Mouse (Mus musculus) liver, embryonic 12.5 days (tissue): Measurements from ENCODE around the gene Ebf3. TPM values are rescaled to one million over a fixed set of nuclear protein-coding genes. Genes with fewer than 3 reads are reported as not detected.

Experiments
- ATAC-seq: fragments of 200-750 bp; cut with Nextera tagmentation; 2 replicates; pipeline ENCODE4 v1.8.0; 2017; ENCODE audit warnings: moderate number of reproducible peaks, mild to moderate bottlenecking, moderate library complexity
- H3K27ac ChIP-seq: fragments of 300-500 bp; sonication (generic); 2 replicates; pipeline ENCODE4 v1.5.1; 2016; ENCODE audit warnings: mild to moderate bottlenecking
- H3K27me3 ChIP-seq: fragments of 300-500 bp; sonication (generic); replicated peaks from 2 replicates; pipeline ENCODE4 v1.6.1; 2016; ENCODE audit warnings: mild to moderate bottlenecking, moderate library complexity
- H3K36me3 ChIP-seq: fragments of 300-500 bp; sonication (generic); 2 replicates; pipeline ENCODE4 v1.6.1; 2016; ENCODE audit warnings: mild to moderate bottlenecking, moderate library complexity
- H3K4me1 ChIP-seq: fragments of 300-500 bp; sonication (generic); 2 replicates; pipeline ENCODE4 v1.6.1; 2016
- H3K4me2 ChIP-seq: fragments of 300-500 bp; sonication (generic); 2 replicates; pipeline ENCODE4 v1.6.1; 2016; ENCODE audit warnings: mild to moderate bottlenecking, moderate library complexity
- H3K4me3 ChIP-seq: fragments of 300-500 bp; sonication (generic); 2 replicates; pipeline ENCODE4 v1.5.1; 2016; ENCODE audit warnings: mild to moderate bottlenecking, moderate library complexity
- H3K9ac ChIP-seq: fragments of 300-500 bp; sonication (generic); 2 replicates; pipeline ENCODE4 v1.6.1; 2016; ENCODE audit warnings: mild to moderate bottlenecking, moderate library complexity
- H3K9me3 ChIP-seq: fragments of 300-500 bp; sonication (generic); replicated peaks from 2 replicates; pipeline ENCODE4 v1.6.1; 2016; ENCODE audit warnings: mild to moderate bottlenecking, moderate library complexity
- WGBS: fragments of 180-500 bp; shearing (Covaris S2); methylation state at CpG from one replicate; pipeline ENCODE4 v1.1.7; 2016; ENCODE audit not compliant: insufficient replicate concordance; 5-methylcytosine and 5-hydroxymethylcytosine counted together
- polyA plus RNA-seq: library from polyadenylated mRNA; unstranded; fragments of >200 nt; fragmentation: Nextera tagmentation; extraction: Ambion mirVana; gene quantifications from 2 replicates; pipeline ENCODE4 v1.2.1, GENCODE M21; 2016

Ebf3 gene
- polyA plus RNA-seq, result 0.07 and 0.10 TPM in 2 replicates

DNA sequence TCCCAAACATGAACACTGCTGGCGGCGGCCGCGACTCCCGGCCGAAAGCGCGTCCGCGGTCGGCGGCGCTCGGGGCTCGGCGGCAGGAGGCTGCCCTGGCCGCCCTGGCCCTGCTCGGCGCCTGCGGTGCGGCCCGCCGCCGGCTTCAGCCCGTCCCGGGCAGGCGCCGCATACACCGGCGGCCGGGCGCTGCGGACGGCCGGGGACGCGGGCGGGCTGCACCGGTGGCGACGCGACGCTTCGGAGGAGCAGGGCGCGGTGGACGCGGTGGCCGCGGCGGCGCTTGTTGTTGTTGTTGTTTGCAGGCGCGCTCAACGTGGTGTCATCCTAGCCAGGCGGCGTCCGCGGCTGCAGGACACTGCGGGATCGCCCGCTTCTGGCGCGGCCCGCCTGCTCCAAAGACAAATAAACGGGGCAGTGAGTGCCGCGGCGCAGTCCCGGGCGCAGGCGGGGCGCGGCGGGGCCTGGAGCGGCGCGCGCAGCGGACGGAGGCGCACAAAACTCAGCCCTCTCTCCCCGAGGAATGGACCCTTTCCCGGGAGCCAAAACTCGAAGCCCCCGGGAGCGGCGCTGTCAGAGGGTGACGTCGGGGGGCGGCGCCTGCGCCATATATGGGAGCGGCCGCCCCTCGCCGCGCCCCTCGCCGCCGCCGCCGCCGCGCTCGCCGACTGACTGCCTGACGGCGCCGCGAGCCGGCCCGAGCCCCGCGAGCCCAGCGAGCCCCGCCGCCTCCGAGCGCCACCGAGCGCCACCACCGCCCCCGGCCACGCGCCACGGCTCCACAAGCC is at the start of gene Ebf3:
TSS of gene Ebf3 (minus strand) at position 542 of the 788 bp plus-strand sequence.
- peaks cover 100% of the 10 kb centered on the region for H3K27me3 ChIP-seq
- no peaks in the 10 kb centered on the region for H3K9me3 ChIP-seq
- H3K9ac ChIP-seq, result no peak within 1 kb of the TSS
- H3K4me2 ChIP-seq, result peak within 1 kb of the TSS; percentile 78
- no peaks in the 10 kb centered on the region for H3K36me3 ChIP-seq
- under 1% methylated on average over 107 of the region's 127 CpGs for WGBS
- H3K4me1 ChIP-seq, result peaks cover 24% of the 10 kb centered on the region
- H3K27ac ChIP-seq, result no peak within 1 kb of the TSS
- peak; percentile 65 for ATAC-seq
- H3K4me3 ChIP-seq, result peak within 1 kb of the TSS; percentile 56

DNA sequence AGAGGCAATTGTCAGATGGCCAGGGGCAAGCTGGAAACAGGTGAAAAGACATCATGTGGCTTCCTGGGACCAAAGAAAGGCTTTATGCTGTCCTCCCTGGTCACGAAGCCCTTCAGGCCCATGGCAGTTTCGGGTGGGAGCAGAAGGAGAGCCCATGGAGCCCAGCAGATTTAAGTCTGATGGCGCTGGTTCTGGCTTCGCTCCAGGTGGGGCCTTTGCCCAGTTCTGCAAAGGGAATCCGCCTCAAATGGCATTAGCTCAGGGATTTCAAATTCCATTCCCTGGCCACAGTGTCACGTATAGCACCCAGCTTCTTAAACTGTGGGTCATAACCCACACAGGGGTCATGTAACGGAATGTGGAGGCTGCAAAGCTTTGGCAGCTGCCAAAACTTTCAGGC is 32.6 kb upstream of the Ebf3 start:
- H3K4me1 ChIP-seq, result no peaks in the 10 kb centered on the region
- no peak overlapping the region for H3K27ac ChIP-seq
- no peaks in the 10 kb centered on the region for H3K9me3 ChIP-seq
- no peak overlapping the region for H3K4me3 ChIP-seq
- 57% methylated on average over 7 of the region's 7 CpGs for WGBS
- no peak overlapping the region for H3K9ac ChIP-seq
- H3K36me3 ChIP-seq, result no peaks in the 10 kb centered on the region
- H3K27me3 ChIP-seq, result no peaks in the 10 kb centered on the region
- H3K4me2 ChIP-seq, result no peak overlapping the region
- ATAC-seq, result no peak

DNA sequence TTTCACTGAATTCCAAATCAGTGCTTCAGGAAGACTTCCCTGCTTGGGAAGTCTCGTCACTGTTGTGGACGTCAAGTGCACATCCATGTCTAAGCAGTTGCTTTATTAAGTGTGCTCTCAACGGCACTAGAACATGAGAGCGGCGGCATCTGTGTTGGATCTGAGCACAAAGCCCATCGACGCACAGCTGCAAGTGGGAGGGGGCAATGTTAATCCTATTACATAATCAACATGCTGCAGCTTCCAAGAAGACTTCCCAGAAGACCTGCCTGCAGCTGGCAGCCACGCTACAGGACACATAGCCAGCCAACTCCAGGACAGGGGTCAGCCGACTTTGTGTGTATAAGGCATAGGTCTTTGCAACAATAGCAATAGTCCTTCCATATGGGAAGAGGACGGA is 31.8 kb upstream of the Ebf3 start:
- H3K27me3 ChIP-seq, result no peaks in the 10 kb centered on the region
- no peak overlapping the region for H3K27ac ChIP-seq
- ATAC-seq, result no peak
- 70% methylated on average over 10 of the region's 10 CpGs for WGBS
- H3K4me2 ChIP-seq, result no peak overlapping the region
- H3K4me3 ChIP-seq, result no peak overlapping the region
- H3K9me3 ChIP-seq, result no peaks in the 10 kb centered on the region
- no peak overlapping the region for H3K9ac ChIP-seq
- H3K4me1 ChIP-seq, result no peaks in the 10 kb centered on the region
- H3K36me3 ChIP-seq, result no peaks in the 10 kb centered on the region

DNA sequence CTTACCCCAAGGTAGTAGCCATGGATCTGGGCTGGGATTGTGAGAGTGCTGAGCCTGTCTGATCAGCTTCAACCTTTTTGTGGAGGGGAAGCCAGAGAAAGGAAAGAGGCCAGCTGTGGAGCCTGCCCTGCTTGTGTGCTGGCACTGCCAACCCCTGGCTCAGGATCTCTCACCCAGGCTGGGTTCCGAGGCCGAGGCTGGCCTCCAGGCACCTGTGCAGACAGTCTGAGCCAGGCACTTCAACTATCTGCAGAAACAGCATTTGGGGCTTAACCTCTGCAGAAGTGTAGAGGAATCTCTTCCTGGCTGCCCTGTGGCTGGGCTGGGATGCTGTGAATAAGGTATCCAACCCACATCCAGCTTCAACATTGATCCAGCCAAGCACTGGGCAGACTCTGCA is 19.7 kb upstream of the Ebf3 start:
- WGBS, result 39% methylated on average over 2 of the region's 2 CpGs
- Histone ChIP-seq H3K27ac (no peak overlapping the region), H3K4me1 (no peaks in the 10 kb centered on the region), H3K36me3 (no peaks in the 10 kb centered on the region), H3K27me3 (peaks cover 33% of the 10 kb centered on the region), H3K4me3 (no peak overlapping the region), H3K9ac (no peak overlapping the region), H3K4me2 (no peak overlapping the region), H3K9me3 (no peaks in the 10 kb centered on the region)
- ATAC-seq, result no peak

DNA sequence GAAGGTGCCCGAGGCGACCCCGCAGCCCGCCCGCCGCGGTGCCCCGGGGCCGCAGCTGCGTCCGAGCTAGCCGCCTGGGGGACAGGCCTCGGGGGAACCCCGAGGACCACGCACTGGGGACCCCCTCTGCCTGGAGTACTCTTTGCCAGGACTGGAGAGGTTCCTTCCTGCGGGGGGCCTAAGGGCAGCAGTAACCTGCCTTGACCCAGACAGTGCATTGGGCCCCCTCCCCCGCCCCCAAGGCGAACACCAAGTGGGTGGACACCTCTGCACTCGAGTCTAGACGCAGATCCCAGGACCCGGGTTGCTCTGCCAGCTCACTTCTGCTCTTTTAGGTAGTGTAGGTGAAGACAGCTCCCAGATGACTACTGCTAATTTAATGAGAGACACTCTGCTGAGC is 8.7 kb upstream of the Ebf3 start:
- Histone ChIP-seq H3K27me3 (peaks cover 96% of the 10 kb centered on the region), H3K27ac (no peak overlapping the region), H3K36me3 (no peaks in the 10 kb centered on the region), H3K4me3 (peak overlapping the region; percentile 35), H3K9me3 (no peaks in the 10 kb centered on the region), H3K9ac (no peak overlapping the region), H3K4me1 (peaks cover 8% of the 10 kb centered on the region; the same call in 1 of the 2 replicates), H3K4me2 (peak overlapping the region; percentile 50)
- ATAC-seq, result no peak
- 5% methylated on average over 15 of the region's 21 CpGs for WGBS

DNA sequence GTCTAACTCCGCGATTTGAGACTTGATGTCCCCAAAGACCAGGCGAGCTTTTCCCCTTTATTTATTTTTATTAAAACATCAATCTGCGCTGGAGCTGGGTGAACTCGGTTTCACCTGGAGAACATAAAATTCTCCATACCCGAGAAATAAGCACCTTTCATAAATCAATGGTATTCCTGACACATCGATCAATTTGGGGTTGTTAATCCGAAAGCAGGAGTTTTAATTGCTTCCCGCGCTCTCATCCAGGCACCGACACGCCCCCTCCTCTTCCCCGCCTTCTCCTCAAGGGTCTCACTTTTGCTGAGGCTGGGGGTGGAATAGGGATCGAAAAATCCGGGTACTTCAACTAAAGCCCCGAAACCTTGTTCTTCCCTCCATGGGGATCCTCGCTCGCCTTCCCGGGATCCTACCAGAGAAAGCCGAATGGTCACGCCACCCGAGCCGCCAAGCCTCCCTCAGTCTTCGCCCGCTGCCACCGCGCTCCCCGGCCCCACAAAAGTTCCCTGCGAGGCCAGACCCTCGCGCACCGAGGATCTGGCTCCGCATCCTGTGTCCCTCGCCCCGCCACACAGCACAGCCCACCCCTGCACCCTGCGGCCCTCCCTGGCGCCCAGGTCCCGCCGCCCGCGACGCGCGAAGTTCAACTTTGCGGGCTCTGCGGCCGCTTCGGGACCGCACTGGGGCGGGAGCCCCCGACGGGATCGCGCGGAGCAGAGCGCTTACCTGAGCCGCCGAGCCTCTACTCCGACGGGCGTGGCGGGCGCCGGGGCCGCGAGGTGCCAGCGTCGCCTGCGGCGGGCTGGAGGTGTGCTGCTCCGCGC is 7.9 kb upstream of the Ebf3 start:
- Histone ChIP-seq H3K9me3 (no peaks in the 10 kb centered on the region), H3K4me1 (peaks cover 8% of the 10 kb centered on the region; the same call in 1 of the 2 replicates), H3K9ac (no peak overlapping the region), H3K27me3 (peaks cover 96% of the 10 kb centered on the region), H3K4me3 (peak overlapping the region; percentile 35), H3K27ac (no peak overlapping the region), H3K36me3 (no peaks in the 10 kb centered on the region), H3K4me2 (peak overlapping the region; percentile 50)
- no peak for ATAC-seq
- 2% methylated on average over 69 of the region's 72 CpGs for WGBS

DNA sequence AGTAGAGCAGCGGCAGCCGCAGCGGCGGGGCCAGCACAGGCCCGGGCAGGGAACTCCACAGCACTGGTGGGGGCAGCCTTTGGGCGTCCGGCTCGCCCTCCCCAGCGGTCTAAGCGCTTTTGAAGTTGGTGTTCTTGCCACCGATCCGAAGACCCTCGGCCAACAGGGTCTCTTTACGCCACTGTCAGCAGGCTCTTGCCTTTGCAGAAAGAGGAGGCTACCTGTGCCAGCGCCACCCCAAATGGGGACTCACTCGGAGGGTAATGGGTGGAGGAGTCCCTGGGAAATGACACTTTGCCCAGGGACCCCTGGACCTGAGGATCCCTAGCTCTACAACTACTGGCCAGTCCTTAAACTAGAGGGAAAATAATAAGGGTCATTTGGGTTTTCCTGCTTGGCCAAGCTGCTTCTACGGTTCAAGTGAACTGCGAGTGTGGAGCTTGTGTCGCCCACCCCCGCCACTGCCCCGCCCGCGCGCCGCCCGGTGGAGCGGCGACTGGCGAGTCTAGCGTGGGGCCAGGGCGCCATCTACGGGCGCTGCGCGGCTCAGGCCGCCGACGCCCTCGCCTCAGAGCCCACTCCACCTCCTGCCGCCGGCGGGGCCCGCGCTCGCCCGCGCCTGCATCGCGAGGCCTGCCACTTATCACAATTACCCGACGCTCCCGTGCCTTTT is 7.0 kb upstream of the Ebf3 start:
- no peak overlapping the region for H3K4me3 ChIP-seq
- no peak overlapping the region for H3K27ac ChIP-seq
- no peak for ATAC-seq
- no peaks in the 10 kb centered on the region for H3K9me3 ChIP-seq
- peaks cover 8% of the 10 kb centered on the region; the same call in 1 of the 2 replicates for H3K4me1 ChIP-seq
- no peak overlapping the region for H3K9ac ChIP-seq
- peak overlapping the region; percentile 16 for H3K4me2 ChIP-seq
- 1% methylated on average over 52 of the region's 52 CpGs for WGBS
- H3K36me3 ChIP-seq, result no peaks in the 10 kb centered on the region
- peaks cover 96% of the 10 kb centered on the region for H3K27me3 ChIP-seq

DNA sequence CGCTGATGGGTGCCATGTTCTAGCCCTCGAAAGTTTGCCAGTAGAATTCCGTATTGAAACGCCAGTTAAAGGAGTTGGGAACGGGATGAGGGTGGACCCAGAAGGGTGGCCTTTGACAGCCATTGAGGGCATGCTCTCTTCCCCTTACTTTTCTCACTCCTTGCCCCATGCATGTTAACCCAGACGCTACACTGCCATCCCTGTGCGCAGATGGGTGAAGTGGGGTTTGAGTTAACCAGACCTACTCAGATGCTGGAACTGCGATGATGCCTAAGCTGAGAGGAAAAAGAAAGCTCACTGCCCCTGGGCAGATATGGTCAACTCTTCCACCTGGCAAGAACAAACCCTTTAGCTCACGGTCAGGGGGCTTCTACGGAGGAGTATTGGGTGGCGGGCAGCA is 6.1 kb upstream of the Ebf3 start:
- Histone ChIP-seq H3K4me3 (no peak overlapping the region), H3K4me1 (peaks cover 8% of the 10 kb centered on the region; the same call in 1 of the 2 replicates), H3K36me3 (no peaks in the 10 kb centered on the region), H3K27me3 (peaks cover 100% of the 10 kb centered on the region), H3K9me3 (no peaks in the 10 kb centered on the region), H3K4me2 (no peak overlapping the region), H3K9ac (no peak overlapping the region), H3K27ac (no peak overlapping the region)
- WGBS, result 3% methylated on average over 11 of the region's 11 CpGs
- ATAC-seq, result no peak

DNA sequence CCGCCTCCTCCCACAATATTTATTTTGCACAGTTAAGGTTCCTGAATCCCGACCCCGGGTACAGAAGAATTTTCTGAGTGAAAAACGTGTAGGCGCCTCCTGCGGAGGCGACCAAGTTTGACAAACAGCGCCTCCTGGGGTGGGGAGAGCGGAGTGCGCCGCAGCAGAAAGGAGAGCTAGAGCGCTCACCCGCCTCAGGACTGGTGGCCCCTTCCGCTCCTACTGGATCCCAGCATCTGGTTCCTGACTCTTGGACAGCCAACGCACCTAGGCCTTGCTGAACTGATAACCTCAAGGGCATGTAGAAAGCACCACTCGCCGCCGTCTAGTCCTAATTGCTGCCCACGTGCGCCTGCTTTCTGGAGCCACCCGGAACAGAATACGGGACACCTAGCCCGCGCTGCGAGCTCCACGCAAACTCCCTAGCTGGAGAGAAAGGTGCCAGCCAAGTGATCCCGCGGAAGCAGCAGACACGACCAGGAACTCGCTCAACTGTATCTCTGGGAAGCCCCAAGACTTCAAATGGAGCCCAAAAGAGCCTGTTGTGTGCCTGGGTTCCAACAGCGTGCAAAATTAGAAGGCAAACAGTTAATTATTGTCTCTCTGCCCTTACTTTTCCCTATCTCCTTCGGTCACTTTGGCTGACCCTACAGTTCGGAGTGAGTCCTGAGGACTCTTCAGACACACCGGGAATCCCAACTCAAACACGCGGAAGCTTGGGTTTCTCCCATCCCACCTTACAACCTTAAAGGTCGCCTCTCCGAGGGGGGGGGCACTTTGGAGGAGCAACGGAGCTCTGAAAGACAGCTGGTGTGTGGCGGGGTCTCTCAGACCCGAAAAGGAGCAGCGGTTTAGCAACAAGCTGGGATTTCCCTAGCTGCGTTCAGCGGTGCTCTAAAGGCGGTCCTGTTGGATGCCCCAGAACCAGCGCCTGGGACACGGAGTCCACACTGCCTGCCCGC is 5.0 kb upstream of the Ebf3 start:
- WGBS, result 2% methylated on average over 48 of the region's 48 CpGs
- no peak overlapping the region for H3K4me2 ChIP-seq
- no peak for ATAC-seq

DNA sequence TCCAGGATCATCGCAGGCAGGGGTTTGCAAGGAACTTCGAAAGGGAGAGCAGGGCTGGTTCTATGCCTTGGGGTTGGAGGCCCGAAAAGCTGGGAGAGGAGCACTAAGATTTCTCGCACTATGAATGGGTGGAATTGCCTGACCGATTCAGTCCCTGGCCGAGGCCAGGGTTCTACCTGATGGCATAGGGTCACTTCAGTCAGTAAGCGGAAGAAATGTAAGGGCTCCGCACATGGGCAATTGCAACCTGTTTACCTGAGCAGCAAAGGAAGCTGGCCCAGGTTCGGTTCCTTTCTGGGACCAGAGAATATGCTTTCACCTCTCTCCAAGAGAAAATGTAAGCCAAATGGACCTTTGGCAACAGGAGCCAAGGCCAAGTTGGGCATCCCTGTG is 4.1 kb upstream of the Ebf3 start:
- Histone ChIP-seq H3K4me3 (no peak overlapping the region), H3K4me2 (no peak overlapping the region), H3K36me3 (no peaks in the 10 kb centered on the region), H3K27ac (no peak overlapping the region), H3K4me1 (peaks cover 16% of the 10 kb centered on the region; the same call in 1 of the 2 replicates), H3K27me3 (peaks cover 100% of the 10 kb centered on the region), H3K9ac (no peak overlapping the region), H3K9me3 (no peaks in the 10 kb centered on the region)
- ATAC-seq, result no peak
- whole genome bisulfite sequencing, result 6% methylated on average over 9 of the region's 9 CpGs

More for the DNA sequence above, 5.0 kb upstream of the Ebf3 start:
- H3K4me3 ChIP-seq, result no peak overlapping the region
- no peaks in the 10 kb centered on the region for H3K36me3 ChIP-seq
- H3K4me1 ChIP-seq, result peaks cover 10% of the 10 kb centered on the region; the same call in 1 of the 2 replicates
- H3K27me3 ChIP-seq, result peaks cover 100% of the 10 kb centered on the region
- H3K9me3 ChIP-seq, result no peaks in the 10 kb centered on the region
- H3K27ac ChIP-seq, result no peak overlapping the region
- H3K9ac ChIP-seq, result no peak overlapping the region
